Mouse (Mus musculus) MEL (cell line): ENCODE data around the gene Ralgapb. TPM values are rescaled to one million over a fixed set of nuclear protein-coding genes. Genes with fewer than 3 reads are reported as not detected.

Experiments
- DNase-seq: peaks from one replicate; pipeline ENCODE4 v3.0.0; 2011; ENCODE audit warnings: low read depth, low spot score
- H3K27ac ChIP-seq: 2 replicates; pipeline ENCODE4 v1.5.1; 2012; ENCODE audit warnings: low read depth, mild to moderate bottlenecking, control low read depth, low read length, moderate library complexity; ENCODE audit not compliant: control insufficient read depth
- H3K27me3 ChIP-seq, 2 experiments: fragments of 150-350 bp in 1 of 2; sonication (generic) in 1 of 2; 2 replicates each; pipeline ENCODE4 v1.6.1; 2012; ENCODE audit warnings: low read length in 2 of 2, mild to moderate bottlenecking in 2 of 2, improper control_type of control experiment in 1 of 2, moderate library complexity in 1 of 2; ENCODE audit not compliant: insufficient read depth in 2 of 2, control insufficient read depth in 1 of 2
- H3K36me3 ChIP-seq, 2 experiments: 2 replicates each; pipeline ENCODE4 v1.6.1; 2012 to 2014; ENCODE audit warnings: low read length in 2 of 2, improper control_type of control experiment in 1 of 2, inconsistent platforms in 1 of 2, mild to moderate bottlenecking in 1 of 2; ENCODE audit not compliant: insufficient read depth in 2 of 2, control insufficient read depth in 1 of 2
- H3K4me1 ChIP-seq, 2 experiments: fragments of 150-350 bp in 1 of 2; sonication (generic) in 1 of 2; 2 replicates each; pipeline ENCODE4 v1.6.1; 2012; ENCODE audit warnings: low read length in 2 of 2, improper control_type of control experiment in 1 of 2, mild to moderate bottlenecking in 1 of 2; ENCODE audit not compliant: insufficient read depth in 2 of 2, control insufficient read depth in 1 of 2
- H3K4me3 ChIP-seq, 2 experiments: fragments of 150-350 bp in 1 of 2; sonication (generic) in 1 of 2; 2 replicates each; pipeline ENCODE4 v1.5.1; 2012; ENCODE audit warnings: low read depth in 2 of 2, low read length in 2 of 2, mild to moderate bottlenecking in 2 of 2, moderate library complexity in 2 of 2, control low read depth in 1 of 2, improper control_type of control experiment in 1 of 2; ENCODE audit not compliant: control insufficient read depth in 1 of 2, insufficient read depth in 1 of 2
- H3K79me2 ChIP-seq: 2 replicates; pipeline ENCODE4 v1.6.1; 2012; ENCODE audit warnings: mild to moderate bottlenecking, low read length, moderate library complexity; ENCODE audit not compliant: control insufficient read depth, poor library complexity, insufficient read depth
- H3K9ac ChIP-seq: 2 replicates; pipeline ENCODE4 v1.6.1; 2012; ENCODE audit warnings: low read depth, mild to moderate bottlenecking, control low read depth, low read length, moderate library complexity; ENCODE audit not compliant: control insufficient read depth, poor library complexity, severe bottlenecking
- H3K9me3 ChIP-seq: fragments of 150-350 bp; sonication (generic); replicated peaks from 2 replicates; pipeline ENCODE4 v1.6.1; 2012; ENCODE audit warnings: mild to moderate bottlenecking, low read length, improper control_type of control experiment, moderate library complexity; ENCODE audit not compliant: insufficient read depth
- BHLHE40 ChIP-seq: IDR thresholded peaks from 2 replicates; pipeline ENCODE4 v1.6.1; 2012; ENCODE audit warnings: low read depth, mild to moderate bottlenecking, inconsistent platforms, low read length, improper control_type of control experiment, borderline replicate concordance
- CHD1 ChIP-seq: IDR thresholded peaks from 2 replicates; pipeline ENCODE4 v1.6.1; 2012; ENCODE audit warnings: low read depth, mild to moderate bottlenecking, inconsistent platforms, low read length, improper control_type of control experiment
- CHD2 ChIP-seq: IDR thresholded peaks from 2 replicates; pipeline ENCODE4 v1.6.1; 2011; ENCODE audit warnings: low read length, improper control_type of control experiment
- CTCF ChIP-seq, 3 experiments: IDR thresholded peaks in 2 of 3; conservative IDR thresholded peaks in 1 of 3; 2 replicates each; pipeline ENCODE4 v1.5.1; 2011 to 2012; ENCODE audit warnings: low read length in 3 of 3, low read depth in 2 of 3, mild to moderate bottlenecking in 2 of 3, improper control_type of control experiment in 1 of 3, inconsistent platforms in 1 of 3, mixed read lengths in 1 of 3, moderate library complexity in 1 of 3; ENCODE audit not compliant: control insufficient read depth in 1 of 3, insufficient read depth in 1 of 3, poor library complexity in 1 of 3, severe bottlenecking in 1 of 3
- E2F4 ChIP-seq: IDR thresholded peaks from 2 replicates; pipeline ENCODE4 v1.6.1; 2011; ENCODE audit warnings: low read depth, low read length, improper control_type of control experiment, borderline replicate concordance
- ELF1 ChIP-seq: IDR thresholded peaks from 2 replicates; pipeline ENCODE4 v1.6.1; 2014; ENCODE audit warnings: low read depth, mild to moderate bottlenecking, inconsistent platforms, low read length, improper control_type of control experiment, moderate library complexity
- EP300 ChIP-seq, 2 experiments: IDR thresholded peaks; 2 replicates each; pipeline ENCODE4 v1.6.1; 2011; ENCODE audit warnings: improper control_type of control experiment in 2 of 2, low read length in 2 of 2, low read depth in 1 of 2, mild to moderate bottlenecking in 1 of 2
- ETS1 ChIP-seq: IDR thresholded peaks from 2 replicates; pipeline ENCODE4 v1.6.1; 2012; ENCODE audit warnings: low read depth, mild to moderate bottlenecking, inconsistent platforms, low read length, improper control_type of control experiment, moderate library complexity
- GATA1 ChIP-seq: IDR thresholded peaks from 2 replicates; pipeline ENCODE4 v1.6.1; 2011; ENCODE audit warnings: low read depth, low read length, improper control_type of control experiment
- HCFC1 ChIP-seq: IDR thresholded peaks from 2 replicates; pipeline ENCODE4 v1.6.1; 2012; ENCODE audit warnings: low read depth, mild to moderate bottlenecking, inconsistent platforms, low read length, improper control_type of control experiment, moderate library complexity
- JUND ChIP-seq: IDR thresholded peaks from 2 replicates; pipeline ENCODE4 v1.6.1; 2011; ENCODE audit warnings: low read depth, mild to moderate bottlenecking, improper control_type of control experiment, low read length
- KAT2A ChIP-seq: conservative IDR thresholded peaks from 2 replicates; pipeline ENCODE4 v1.6.1; 2012; ENCODE audit warnings: low read depth, low read length, improper control_type of control experiment, inconsistent platforms
- MAFK ChIP-seq: IDR thresholded peaks from 2 replicates; pipeline ENCODE4 v1.6.1; 2011; ENCODE audit warnings: low read depth, mild to moderate bottlenecking, low read length, improper control_type of control experiment, borderline replicate concordance
- MAX ChIP-seq: IDR thresholded peaks from 2 replicates; pipeline ENCODE4 v1.6.1; 2011; ENCODE audit warnings: low read length, improper control_type of control experiment
- MAZ ChIP-seq: IDR thresholded peaks from 2 replicates; pipeline ENCODE4 v1.6.1; 2012; ENCODE audit warnings: low read depth, mild to moderate bottlenecking, inconsistent platforms, low read length, improper control_type of control experiment
- MEF2A ChIP-seq: IDR thresholded peaks from 2 replicates; pipeline ENCODE4 v1.6.1; 2014; ENCODE audit warnings: low read depth, mild to moderate bottlenecking, inconsistent platforms, low read length, improper control_type of control experiment; ENCODE audit not compliant: poor library complexity, insufficient replicate concordance, severe bottlenecking; ENCODE audit errors: extremely low read depth
- MXI1 ChIP-seq: IDR thresholded peaks from 2 replicates; pipeline ENCODE4 v1.6.1; 2011; ENCODE audit warnings: mild to moderate bottlenecking, low read depth, low read length, improper control_type of control experiment
- MYB ChIP-seq: IDR thresholded peaks from 2 replicates; pipeline ENCODE4 v1.6.1; 2011; ENCODE audit warnings: mild to moderate bottlenecking, low read depth, low read length, improper control_type of control experiment
- MYC ChIP-seq: IDR thresholded peaks from 2 replicates; pipeline ENCODE4 v1.6.1; 2011; ENCODE audit warnings: low read depth, mild to moderate bottlenecking, low read length, improper control_type of control experiment, moderate library complexity
- NRF1 ChIP-seq: IDR thresholded peaks from 2 replicates; pipeline ENCODE4 v1.6.1; 2014; ENCODE audit warnings: low read depth, mild to moderate bottlenecking, inconsistent platforms, low read length, improper control_type of control experiment, moderate library complexity; ENCODE audit not compliant: poor library complexity, insufficient read depth, severe bottlenecking
- POLR2A ChIP-seq, 2 experiments: IDR thresholded peaks; 2 replicates each; pipeline ENCODE4 v1.6.1; 2011 to 2012; ENCODE audit warnings: low read length in 2 of 2, mild to moderate bottlenecking in 2 of 2, control low read depth in 1 of 2, improper control_type of control experiment in 1 of 2, low read depth in 1 of 2, moderate library complexity in 1 of 2; ENCODE audit not compliant: control insufficient read depth in 1 of 2, insufficient read depth in 1 of 2, poor library complexity in 1 of 2
- POLR2AphosphoS2 ChIP-seq: IDR thresholded peaks from 2 replicates; pipeline ENCODE4 v1.6.1; 2011; ENCODE audit warnings: low read length, improper control_type of control experiment
- POLR2AphosphoS5 ChIP-seq: IDR thresholded peaks from 2 replicates; pipeline ENCODE4 v1.6.1; 2012; ENCODE audit warnings: low read depth, borderline replicate concordance, mild to moderate bottlenecking, inconsistent platforms, low read length, moderate library complexity, mixed read lengths
- RAD21 ChIP-seq: IDR thresholded peaks from 2 replicates; pipeline ENCODE4 v1.6.1; 2011; ENCODE audit warnings: mild to moderate bottlenecking, low read depth, low read length, improper control_type of control experiment
- RCOR1 ChIP-seq: IDR thresholded peaks from 2 replicates; pipeline ENCODE4 v1.6.1; 2012; ENCODE audit warnings: low read depth, mild to moderate bottlenecking, inconsistent platforms, low read length, improper control_type of control experiment
- SIN3A ChIP-seq: IDR thresholded peaks from 2 replicates; pipeline ENCODE4 v1.6.1; 2012; ENCODE audit warnings: low read length, improper control_type of control experiment, inconsistent platforms
- TAL1 ChIP-seq: IDR thresholded peaks from 2 replicates; pipeline ENCODE4 v1.6.1; 2012; ENCODE audit warnings: mild to moderate bottlenecking, inconsistent platforms, low read length, moderate library complexity, mixed read lengths
- TBP ChIP-seq: IDR thresholded peaks from 2 replicates; pipeline ENCODE4 v1.8.0; 2011; ENCODE audit warnings: low read depth, low read length, improper control_type of control experiment
- TCF12 ChIP-seq: IDR thresholded peaks from 2 replicates; pipeline ENCODE4 v1.6.1; 2014; ENCODE audit warnings: low read depth, mild to moderate bottlenecking, inconsistent platforms, low read length, improper control_type of control experiment, moderate library complexity
- UBTF ChIP-seq: IDR thresholded peaks from 2 replicates; pipeline ENCODE4 v1.6.1; 2012; ENCODE audit warnings: low read depth, mild to moderate bottlenecking, inconsistent platforms, low read length, improper control_type of control experiment, moderate library complexity, borderline replicate concordance; ENCODE audit not compliant: insufficient read depth
- USF1 ChIP-seq: IDR thresholded peaks from 2 replicates; pipeline ENCODE4 v1.6.1; 2014; ENCODE audit warnings: low read depth, mild to moderate bottlenecking, inconsistent platforms, low read length, improper control_type of control experiment, moderate library complexity
- USF2 ChIP-seq, 2 experiments: IDR thresholded peaks; 2 replicates each; pipeline ENCODE4 v1.6.1; 2011 to 2012; ENCODE audit warnings: improper control_type of control experiment in 2 of 2, low read length in 2 of 2, borderline replicate concordance in 1 of 2, inconsistent platforms in 1 of 2, low read depth in 1 of 2, mild to moderate bottlenecking in 1 of 2; ENCODE audit not compliant: insufficient read depth in 1 of 2
- ZC3H11A ChIP-seq: IDR thresholded peaks from 2 replicates; pipeline ENCODE4 v1.6.1; 2012; ENCODE audit warnings: low read depth, mild to moderate bottlenecking, inconsistent platforms, low read length, improper control_type of control experiment
- ZNF384 ChIP-seq: IDR thresholded peaks from 2 replicates; pipeline ENCODE4 v1.6.1; 2012; ENCODE audit warnings: low read depth, mild to moderate bottlenecking, inconsistent platforms, low read length, improper control_type of control experiment
- polyA plus RNA-seq, 2 experiments: library from polyadenylated mRNA; stranded (reverse) in 1 of 2; unstranded in 1 of 2; fragments of >175 nt in 1 of 2; fragments of >200 nt in 1 of 2; gene quantifications; 2 replicates each; pipeline versions ENCODE4 v1.2.1 to v1.2.4; 2012; ENCODE audit warnings: low replicate concordance in 2 of 2, low read depth in 1 of 2; ENCODE audit not compliant: insufficient read length in 2 of 2, insufficient read depth in 1 of 2, missing spikeins in 1 of 2
- total RNA-seq: library from RNA; depleted of rRNA; stranded (reverse); fragments of 300-350 nt; gene quantifications from 2 replicates; pipeline ENCODE4 v1.2.3, GENCODE M21; 2012

Gene Ralgapb
- total and polyA plus RNA-seq, 3 experiments = 15.0 to 122 (median 20.7) TPM

DNA sequence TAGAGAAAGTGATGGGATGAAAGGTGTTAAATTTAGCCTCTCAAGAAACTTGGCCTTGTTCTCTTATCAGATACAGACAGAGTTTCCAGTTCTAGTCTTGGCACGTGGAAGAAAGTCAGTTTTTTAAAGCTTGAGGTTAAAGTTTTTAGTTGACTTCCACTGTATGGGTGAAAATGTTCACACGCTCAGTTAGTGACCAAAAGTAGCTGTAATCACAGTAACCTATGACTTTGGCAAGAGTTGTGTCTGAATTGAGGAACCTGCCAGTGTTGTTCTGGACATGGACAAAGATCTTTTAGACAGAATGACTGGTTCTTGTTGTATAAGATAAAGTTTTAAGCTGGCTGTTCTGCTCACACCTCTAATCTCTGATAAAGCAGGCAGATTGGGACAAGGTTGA, 3.6 kb downstream of the Ralgapb start:
- no peaks in the 10 kb centered on the region for H3K27me3 ChIP-seq
- no peak for TF ChIP-seq CHD1
- TF ChIP-seq CTCF (IDR thresholded peaks at IDR 0.05 in 2 of 3, conservative IDR thresholded peaks at IDR 0.05 in 1 of 3; ENCODE audit: control insufficient read depth in 1 of 3, insufficient read depth in 1 of 3, low read depth in 2 of 3, low read length in 3 of 3, poor library complexity in 1 of 3, severe bottlenecking in 1 of 3) = no peak
- peak; percentile 26 to 48; a peak in 2 of 4 replicates for TF ChIP-seq EP300 (IDR thresholded peaks at IDR 0.05; ENCODE audit: low read depth in 1 of 2, low read length in 2 of 2)
- no peak for TF ChIP-seq MAFK
- TF ChIP-seq UBTF = no peak
- TF ChIP-seq USF1 = no peak
- no peak for TF ChIP-seq POLR2AphosphoS2
- TF ChIP-seq MEF2A = no peak
- no peak for TF ChIP-seq JUND
- peak; percentile 77; the same call in 1 of the 2 replicates for TF ChIP-seq MYC
- TF ChIP-seq POLR2AphosphoS5 = no peak
- no peak for TF ChIP-seq KAT2A
- TF ChIP-seq TBP = no peak
- TF ChIP-seq GATA1 = peak; percentile 72
- peak; percentile 85 for TF ChIP-seq MAX
- TF ChIP-seq ELF1 = no peak
- TF ChIP-seq ETS1 = peak; percentile 17; the same call in 1 of the 2 replicates
- no peak for TF ChIP-seq POLR2A (IDR thresholded peaks at IDR 0.05; ENCODE audit: control insufficient read depth in 1 of 2, insufficient read depth in 1 of 2, low read depth in 1 of 2, low read length in 2 of 2, poor library complexity in 1 of 2)
- TF ChIP-seq NRF1 = no peak
- no peak for TF ChIP-seq ZNF384
- peak; percentile 28; the same call in 1 of the 2 replicates for TF ChIP-seq TCF12
- no peak for TF ChIP-seq E2F4
- no peak for TF ChIP-seq RAD21
- no peak for TF ChIP-seq CHD2
- TF ChIP-seq HCFC1 = 0 out of 2 replicates have a peak, but pooled peaks have one; percentile 33
- TF ChIP-seq MAZ = no peak
- no peak; the same call in none of the 2 replicates for TF ChIP-seq RCOR1
- peak; percentile 94 for TF ChIP-seq BHLHE40
- TF ChIP-seq SIN3A = peak; percentile 69
- no peak for TF ChIP-seq MYB
- no peak for TF ChIP-seq TAL1
- no peak for TF ChIP-seq USF2 (IDR thresholded peaks at IDR 0.05; ENCODE audit: borderline replicate concordance in 1 of 2, insufficient read depth in 1 of 2, low read depth in 1 of 2, low read length in 2 of 2)
- TF ChIP-seq ZC3H11A = no peak
- TF ChIP-seq MXI1 = peak; percentile 78
- TF ChIP-seq, all 39 proteins: peak for 10
- Histone ChIP-seq H3K9me3 (no peaks in the 10 kb centered on the region), H3K79me2 (peaks cover 40% of the 10 kb centered on the region), H3K27ac (peak overlapping the region; percentile 27; the same call in 1 of the 2 replicates), H3K36me3 (peaks cover 0 to 54% of the 10 kb centered on the region in 2 experiments; a peak in 2 of 4 replicates), H3K9ac (no peak overlapping the region), H3K4me3 (no peak overlapping the region), H3K4me1 (peaks cover 24 to 32% of the 10 kb centered on the region in 2 experiments)
- peak; percentile 59 for DNase-seq
